In genomic region chr1:77972301-77972717, GRCm38 (mm10) we compare ENCODE assay signal across 8 mouse cellular contexts.
DNase-seq lines count a peak whose midpoint lies in the region; ATAC-seq lines count a peak whose summit lies in the region.

No protein-coding gene starts in this region.

- H3K4me3 ChIP-seq in midbrain, embryonic 12.5 days = peak overlapping the region; percentile 13; the same call in 1 of the 2 replicates
- H3K4me3 ChIP-seq in stomach, embryonic 16.5 days (replicated peaks; ENCODE audit: low read length) = no peak overlapping the region

- no peaks in the 10 kb centered on the region for H3K9me3 ChIP-seq in midbrain, embryonic 12.5 days
- H3K9me3 ChIP-seq in stomach, embryonic 16.5 days (replicated peaks; ENCODE audit: control insufficient read depth, low read length) = no peaks in the 10 kb centered on the region

- peaks cover 26% of the 10 kb centered on the region for H3K27me3 ChIP-seq in midbrain, embryonic 12.5 days
- H3K27me3 ChIP-seq in stomach, embryonic 16.5 days (ENCODE audit: control insufficient read depth, insufficient read depth, low read length) = peaks cover 5% of the 10 kb centered on the region; the same call in 1 of the 2 replicates

- peak overlapping the region; percentile 38 for H3K4me2 ChIP-seq in midbrain, embryonic 12.5 days (replicated peaks)
- peak overlapping the region; percentile 27; the same call in 1 of the 2 replicates for H3K4me2 ChIP-seq in stomach, embryonic 16.5 days (ENCODE audit: low read depth, low read length)

- DNase-seq in frontal cortex, postnatal 10 days (ENCODE audit: low spot score in 2 of 2) = peak; percentile 26 to 44
- peak; percentile 46 for DNase-seq in adrenal gland, adult 8-10 months
- DNase-seq in embryo, embryonic 9.5 days (ENCODE audit: extremely low spot score) = peak; percentile 57
- peak; percentile 19 to 56 for DNase-seq in heart, postnatal 36 days
- DNase-seq in layer of hippocampus, postnatal 25 days (ENCODE audit: extremely low spot score in 1 of 2, low spot score in 1 of 2) = peak; percentile 26 to 76

- no peak overlapping the region for H3K27ac ChIP-seq in midbrain, embryonic 12.5 days (replicated peaks)
- H3K27ac ChIP-seq in stomach, embryonic 16.5 days (ENCODE audit: low read length) = no peak overlapping the region

- intact Hi-C loops in heart, postnatal 36 days (cut with DNase I) = loop anchor here (1.0 to 10.0 kb wide), 2 partner anchors 28 to 482 kb away; no protein-coding TSS in a partner anchor

- WGBS in midbrain, embryonic 12.5 days = 9% methylated on average over 9 of the region's 9 CpGs
- 15% methylated on average over 9 of the region's 9 CpGs for WGBS in stomach, embryonic 16.5 days

- no peak for ATAC-seq in frontal cortex, adult (ENCODE audit: low TSS enrichment)
- ATAC-seq in midbrain, embryonic 12.5 days (ENCODE audit: low FRiP score, low read depth) = peak; percentile 56
- no peak for ATAC-seq in stomach, embryonic 16.5 days (ENCODE audit: insufficient read depth, low FRiP score)

- H3K36me3 ChIP-seq in midbrain, embryonic 12.5 days = no peaks in the 10 kb centered on the region
- no peaks in the 10 kb centered on the region for H3K36me3 ChIP-seq in stomach, embryonic 16.5 days (ENCODE audit: control insufficient read depth, insufficient read depth, low read length)

- H3K4me1 ChIP-seq in midbrain, embryonic 12.5 days = 0 out of 2 replicates have a peak, but pooled peaks cover 4% of the 10 kb centered on the region
- no peaks in the 10 kb centered on the region for H3K4me1 ChIP-seq in stomach, embryonic 16.5 days (ENCODE audit: control insufficient read depth, insufficient read depth, low read length)

- H3K9ac ChIP-seq in midbrain, embryonic 12.5 days (replicated peaks) = no peak overlapping the region
- H3K9ac ChIP-seq in stomach, embryonic 16.5 days (ENCODE audit: low read length) = no peak overlapping the region
